Mouse (Mus musculus): Measurements from ENCODE around the gene Gm10974.

Gm10974 gene

DNA sequence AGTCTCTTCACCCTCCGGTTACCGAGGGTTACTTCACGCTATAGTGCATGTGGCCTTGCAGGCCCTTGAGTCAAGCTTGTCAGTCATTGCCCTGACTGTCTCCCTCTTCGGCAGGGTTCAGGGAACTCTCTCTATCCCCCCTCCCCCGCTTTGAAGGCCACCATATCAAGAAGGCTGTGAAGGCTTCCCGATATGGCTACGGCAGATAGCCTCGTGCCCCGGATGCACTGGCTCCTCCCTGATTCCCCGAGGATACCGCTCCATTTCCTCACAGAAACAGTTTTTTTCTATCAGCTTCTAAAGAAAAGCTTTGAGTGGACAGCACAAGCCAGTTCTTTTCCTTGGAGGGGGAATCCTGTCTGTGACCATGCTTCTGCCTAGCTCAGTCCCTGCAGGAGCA is 39.8 kb downstream of the Gm10974 start:
- in situ Hi-C loops (cut with MboI, MseI), result no loop called here

DNA sequence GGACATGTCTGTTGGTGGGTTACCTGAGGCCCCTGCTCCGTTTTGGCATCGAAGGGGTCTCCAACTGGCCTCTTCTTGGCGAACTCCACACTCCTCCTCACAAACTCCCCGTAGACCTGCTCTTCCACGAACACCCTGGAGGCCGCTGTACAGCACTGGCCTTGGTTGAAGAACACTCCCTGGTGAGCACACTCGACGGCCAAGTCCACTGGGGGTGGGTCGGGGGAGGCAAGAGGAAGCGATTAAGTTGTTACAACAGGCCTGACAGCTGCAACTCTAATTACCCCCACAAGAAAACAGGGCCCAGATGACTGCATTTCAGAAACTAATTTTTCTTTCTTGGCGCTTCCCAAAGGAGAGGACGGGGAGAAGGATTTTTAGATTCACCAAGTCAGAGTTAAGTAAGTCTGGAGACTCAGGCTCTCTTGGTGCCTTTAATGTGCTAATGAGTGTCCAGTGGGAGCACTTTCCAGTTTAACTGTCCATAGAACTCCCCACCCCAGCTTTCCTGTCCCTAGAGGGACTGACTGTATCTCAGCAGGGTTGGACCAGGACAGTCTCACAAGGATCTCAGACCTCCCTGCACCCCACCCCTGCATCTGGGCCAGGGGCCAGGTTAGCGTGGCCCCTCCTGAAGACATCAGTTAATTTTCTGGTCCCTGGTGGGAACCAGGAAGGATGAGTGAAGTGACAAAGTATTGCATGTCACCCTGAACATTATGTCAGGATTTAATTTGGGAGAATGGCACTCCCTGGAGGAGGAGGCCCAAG is 40.4 kb downstream of the Gm10974 start:
- in situ Hi-C loops (cut with MboI, MseI), result no loop called here

DNA sequence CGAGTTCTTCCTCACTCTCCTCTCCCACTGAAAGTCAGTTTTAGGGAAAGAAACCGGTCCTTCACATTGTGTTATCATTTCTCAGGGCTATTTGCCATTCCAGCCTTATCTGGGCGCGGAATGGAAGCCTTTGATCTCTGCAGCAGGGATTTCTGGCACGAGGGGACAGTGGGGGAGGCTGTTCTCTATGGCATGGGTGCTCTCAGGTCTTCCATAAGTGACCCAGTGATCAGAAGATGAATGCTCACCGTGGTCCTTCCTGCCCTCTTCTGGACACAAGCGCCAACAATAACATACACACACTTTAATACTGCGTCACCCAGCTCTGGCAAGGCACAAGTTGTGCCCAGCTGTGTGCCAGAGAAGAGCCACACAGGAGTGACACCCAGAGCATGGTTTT is 41.3 kb downstream of the Gm10974 start:
- in situ Hi-C loops (cut with MboI, MseI), result no loop called here

DNA sequence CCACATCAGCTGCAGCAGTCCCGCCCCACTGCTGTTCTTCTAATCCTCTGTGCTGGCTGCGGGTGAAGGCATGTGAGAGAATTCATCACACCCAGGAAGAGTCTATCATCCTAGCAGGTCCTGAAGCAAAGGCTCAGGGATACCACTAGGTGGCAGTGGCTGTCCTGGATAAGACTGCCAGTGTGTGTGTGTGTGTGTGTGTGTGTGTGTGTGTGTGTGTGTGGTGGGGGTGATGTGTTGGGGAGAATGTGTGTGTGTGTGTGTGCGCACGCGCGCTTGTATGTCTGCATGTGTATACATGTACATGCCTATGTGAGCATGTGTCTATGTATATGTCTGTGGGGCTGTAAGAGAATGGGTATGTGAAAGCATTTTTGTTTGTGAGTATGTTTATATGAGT is 43.7 kb downstream of the Gm10974 start:
- in situ Hi-C loops (cut with MboI, MseI), result no loop called here

DNA sequence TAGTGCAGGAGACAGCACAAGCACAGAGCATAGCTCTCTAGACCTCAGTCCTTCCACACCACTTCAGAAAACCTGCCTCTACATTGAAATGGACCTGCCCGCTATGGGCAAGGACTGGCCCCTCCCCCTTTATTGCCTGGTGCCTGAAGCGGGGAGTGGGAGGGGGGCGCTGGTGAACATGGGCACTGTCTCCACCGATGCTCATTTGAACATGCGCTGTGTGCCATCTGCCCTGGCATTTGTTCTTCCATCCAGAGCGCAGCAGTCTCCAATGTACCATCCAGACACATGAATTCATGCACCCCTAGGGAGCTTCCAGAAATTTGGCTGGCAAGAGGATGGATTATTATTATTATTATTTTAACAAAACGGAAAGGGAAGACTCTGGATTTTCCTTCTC is 47.4 kb downstream of the Gm10974 start:
- in situ Hi-C loops (cut with MboI, MseI), result no loop called here

DNA sequence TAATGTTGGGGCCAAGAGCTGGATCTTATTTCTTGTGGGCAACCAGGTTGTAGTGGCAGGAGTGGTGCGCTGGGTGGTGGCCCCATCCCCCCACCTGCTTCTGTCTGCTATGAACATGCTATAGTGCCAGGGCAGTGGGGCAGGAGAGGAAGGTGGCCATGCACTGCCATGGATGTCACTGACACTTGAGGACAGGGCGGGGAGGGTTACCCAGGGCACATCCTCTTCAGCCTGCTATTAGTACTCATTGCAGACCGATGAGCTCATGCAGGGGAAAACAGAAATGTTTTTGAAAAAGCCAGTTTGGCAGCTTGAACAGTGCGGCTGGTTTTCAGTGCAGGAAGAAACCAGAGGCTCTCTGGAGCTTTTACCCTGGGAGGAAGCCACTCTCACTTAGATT is 51.1 kb downstream of the Gm10974 start:
- in situ Hi-C loops (cut with MboI, MseI), result no loop called here

DNA sequence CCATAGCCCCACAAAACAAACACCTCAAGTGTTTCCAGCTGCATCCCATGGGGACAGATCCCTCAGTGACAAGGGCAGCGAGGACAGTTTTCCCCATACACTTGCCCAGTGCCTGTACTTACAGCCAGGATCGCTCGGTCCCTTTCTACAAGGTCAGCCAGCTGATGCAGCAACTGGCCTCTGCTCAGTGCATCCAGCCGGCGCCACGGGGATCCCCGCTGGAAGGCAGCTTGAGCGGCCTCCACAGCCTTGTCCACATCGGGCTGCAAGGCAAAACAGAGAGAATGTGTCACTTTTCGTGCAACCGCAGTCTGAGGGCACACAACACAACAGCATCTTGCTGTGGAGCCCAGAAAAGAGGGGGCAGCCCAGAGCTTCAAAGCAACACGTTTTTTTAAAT is 53.3 kb downstream of the Gm10974 start:
- in situ Hi-C loops (cut with MboI, MseI), result no loop called here

DNA sequence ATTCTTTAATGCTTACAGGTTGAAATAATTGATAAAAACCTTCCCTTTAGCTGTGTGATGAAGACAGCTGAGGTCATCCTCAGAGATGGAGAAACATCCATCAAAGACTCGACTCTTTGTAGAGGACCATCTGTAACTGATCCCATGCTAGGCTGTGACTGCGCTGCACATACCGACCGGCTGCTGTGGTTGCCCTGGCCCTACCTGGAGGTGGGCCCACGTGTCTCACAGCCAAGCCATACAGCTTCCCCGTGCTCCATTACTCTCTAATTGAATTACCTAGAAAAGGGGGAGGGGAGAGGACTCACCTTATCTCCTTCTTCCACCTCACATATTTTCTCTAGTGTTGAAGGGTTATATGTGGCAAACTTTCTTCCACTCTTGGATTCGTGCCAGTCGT is 56.2 kb downstream of the Gm10974 start:
- in situ Hi-C loops (cut with MboI, MseI), result no loop called here

DNA sequence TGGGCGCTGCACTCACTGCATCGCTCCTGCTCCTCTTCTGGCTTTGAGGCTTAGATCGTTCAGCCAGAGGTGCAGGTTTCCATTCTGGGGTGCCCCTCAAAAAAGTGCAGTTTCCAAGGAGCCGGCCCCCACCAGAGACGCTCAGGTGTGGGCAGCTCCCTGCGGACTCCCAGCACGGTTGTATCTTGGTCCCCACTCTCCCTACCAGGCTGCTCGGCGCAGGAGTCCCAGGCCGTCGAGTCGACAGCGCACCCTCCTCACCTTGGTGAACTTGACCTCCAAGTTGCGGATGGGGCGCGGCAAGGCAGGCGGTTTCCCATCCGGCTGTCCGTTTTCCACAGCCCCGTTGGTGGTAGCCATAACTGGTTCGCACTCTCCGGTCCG is 61.3 kb downstream of the Gm10974 start:
- in situ Hi-C loops (cut with MboI, MseI), result no loop called here

DNA sequence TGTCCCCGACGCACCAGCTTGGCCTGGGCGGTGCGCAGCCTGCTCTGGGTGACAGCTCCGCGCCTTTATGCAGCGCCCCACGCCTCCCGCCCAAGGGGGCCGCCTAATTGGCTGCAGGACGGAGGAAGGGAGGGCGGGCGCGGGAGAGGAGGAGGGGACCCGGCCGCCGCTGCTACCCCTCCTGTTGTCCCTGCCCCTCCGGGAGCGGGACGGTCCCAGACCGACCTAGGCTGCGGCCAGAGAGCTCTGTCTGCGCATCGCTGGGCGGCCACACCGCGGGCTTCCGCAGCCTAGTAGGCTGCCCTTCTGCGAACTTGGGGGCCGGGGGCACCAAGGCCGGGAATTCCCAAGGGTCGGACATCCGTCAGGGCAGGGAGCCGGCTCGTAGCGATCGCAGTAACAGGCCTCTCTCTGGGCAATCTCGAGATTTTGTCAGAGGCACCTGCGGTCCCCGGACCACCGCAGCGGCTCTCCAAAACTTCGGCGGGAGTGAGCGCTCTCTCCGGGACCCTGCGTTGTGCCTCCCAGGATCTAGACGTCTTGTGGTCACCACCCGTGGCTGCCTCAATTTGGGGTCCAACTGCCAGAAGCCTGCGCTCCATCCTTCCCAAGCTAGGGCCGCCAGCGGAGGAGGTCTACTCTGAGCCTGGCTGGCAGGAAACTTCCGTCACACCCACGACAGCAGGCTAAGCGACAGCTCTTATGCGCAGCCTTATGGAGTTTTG is 61.9 kb downstream of the Gm10974 start, which contains the start of gene Aldh1a3:
TSS of gene Aldh1a3 (minus strand) at position 81 of the 725 bp plus-strand sequence.
- in situ Hi-C loops (cut with MboI, MseI), result no loop called here

DNA sequence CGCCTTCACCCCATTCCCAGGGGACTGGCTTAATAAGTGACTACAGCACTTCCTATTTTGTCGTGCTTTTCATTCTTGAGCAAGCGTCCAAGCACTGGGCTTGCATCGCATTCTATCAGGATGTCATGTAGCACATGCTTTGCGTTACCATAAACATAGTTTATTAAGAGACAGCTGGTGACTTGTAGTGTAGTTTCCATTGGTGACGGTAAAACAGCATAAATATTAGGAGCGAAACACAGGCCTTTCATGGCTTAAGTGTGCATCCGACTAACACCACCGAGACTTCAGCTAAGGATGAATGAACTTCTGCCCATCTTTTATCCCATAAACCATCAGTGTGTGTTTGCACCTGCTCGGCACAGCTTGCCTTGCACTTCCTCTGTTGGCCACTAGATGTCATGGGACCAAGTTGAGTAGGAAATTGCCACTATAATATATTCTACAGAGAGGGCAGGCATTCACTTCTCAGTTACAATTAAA is 68.8 kb downstream of the Gm10974 start:
- in situ Hi-C loops (cut with MboI, MseI), result no loop called here

All from T-helper 2 cell (primary cell).